Mouse (Mus musculus) forebrain, postnatal 0 days (tissue): ENCODE measurements at regions not wholly inside any gene's neighbourhood (a gene's known extent, or its start where the extent isn't known, plus 50 kb on each side); places are given as distances from the start of the nearest gene placed in this dataset.

Experiments used
- ATAC-seq: fragments of 200-750 bp; cut with Nextera tagmentation; 2 replicates; pipeline ENCODE4 v1.8.0; 2017; ENCODE audit warnings: mild to moderate bottlenecking, moderate library complexity
- DNase-seq: peaks from one replicate; pipeline ENCODE4 v3.0.0-alpha.2; 2015
- H3K27ac ChIP-seq: fragments of 300-500 bp; sonication (generic); 2 replicates; pipeline ENCODE4 v1.5.1; 2014; ENCODE audit warnings: low read depth, mild to moderate bottlenecking, antibody characterized with exemption, low read length, moderate library complexity, mixed read lengths
- H3K27me3 ChIP-seq: fragments of 300-500 bp; sonication (generic); 2 replicates; pipeline ENCODE4 v1.6.1; 2014; ENCODE audit warnings: mild to moderate bottlenecking, low read length, mixed read lengths; ENCODE audit not compliant: insufficient read depth
- H3K36me3 ChIP-seq: fragments of 300-500 bp; sonication (generic); 2 replicates; pipeline ENCODE4 v1.6.1; 2014; ENCODE audit warnings: mild to moderate bottlenecking, moderate library complexity; ENCODE audit not compliant: insufficient read depth
- H3K4me1 ChIP-seq: fragments of 300-500 bp; sonication (generic); 2 replicates; pipeline ENCODE4 v1.6.1; 2014; ENCODE audit warnings: antibody characterized with exemption; ENCODE audit not compliant: insufficient read depth
- H3K4me2 ChIP-seq: fragments of 300-500 bp; sonication (generic); 2 replicates; pipeline ENCODE4 v1.6.1; 2014; ENCODE audit warnings: low read depth, mild to moderate bottlenecking, moderate library complexity
- H3K4me3 ChIP-seq: fragments of 300-500 bp; sonication (generic); 2 replicates; pipeline ENCODE4 v1.5.1; 2014; ENCODE audit warnings: low read depth, low read length, mixed read lengths
- H3K9ac ChIP-seq: fragments of 300-500 bp; sonication (generic); 2 replicates; pipeline ENCODE4 v1.6.1; 2014; ENCODE audit warnings: mild to moderate bottlenecking
- H3K9me3 ChIP-seq: fragments of 300-500 bp; sonication (generic); 2 replicates; pipeline ENCODE4 v1.6.1; 2016; ENCODE audit warnings: low read length
- CTCF ChIP-seq: sonication (generic); IDR thresholded peaks from 2 replicates; pipeline ENCODE4 v1.5.1; 2016; ENCODE audit warnings: antibody characterized with exemption, control low read depth, low read depth
- WGBS: fragments of 180-500 bp; shearing (Covaris S2); extraction: QIAGEN DNeasy Blood & Tissue Kit; methylation state at CpG from one replicate; pipeline ENCODE4 v1.1.7; 2014; 5-methylcytosine and 5-hydroxymethylcytosine counted together

- Histone ChIP-seq H3K4me3 (no peak overlapping the region), H3K27me3 (no peaks in the 10 kb centered on the region), H3K9ac (no peak overlapping the region), H3K9me3 (no peaks in the 10 kb centered on the region), H3K27ac (no peak overlapping the region), H3K4me1 (peaks cover 6% of the 10 kb centered on the region), H3K36me3 (no peaks in the 10 kb centered on the region), H3K4me2 (no peak overlapping the region)
- WGBS, result 82% methylated on average over 11 of the region's 11 CpGs
- TF ChIP-seq CTCF, result no peak
- ATAC-seq (no peak), DNase-seq (no peak)
Measured at GRCm38 (mm10) chr16:93075488-93075887, 249.5 kb upstream of the Runx1 start.

- no peak for ATAC-seq
- Histone ChIP-seq H3K9me3 (no peaks in the 10 kb centered on the region), H3K27me3 (no peaks in the 10 kb centered on the region), H3K9ac (no peak overlapping the region), H3K4me3 (no peak overlapping the region), H3K4me2 (no peak overlapping the region), H3K4me1 (no peaks in the 10 kb centered on the region), H3K36me3 (no peaks in the 10 kb centered on the region), H3K27ac (no peak overlapping the region)
- no peak for TF ChIP-seq CTCF
- 52% methylated on average over 6 of the region's 6 CpGs for WGBS
- DNase-seq, result no peak
Measured at GRCm38 (mm10) chr16:93072156-93072555, 246.2 kb upstream of the Runx1 start.

- no peaks in the 10 kb centered on the region for H3K36me3 ChIP-seq
- H3K27ac ChIP-seq, result no peak overlapping the region
- H3K27me3 ChIP-seq, result no peaks in the 10 kb centered on the region
- H3K9me3 ChIP-seq, result no peaks in the 10 kb centered on the region
- no peak overlapping the region for H3K4me2 ChIP-seq
- ATAC-seq, result no peak
- DNase-seq, result no peak
- H3K4me3 ChIP-seq, result no peak overlapping the region
- no peaks in the 10 kb centered on the region for H3K4me1 ChIP-seq
- no peak overlapping the region for H3K9ac ChIP-seq
- 65% methylated on average over 6 of the region's 6 CpGs for WGBS
- TF ChIP-seq CTCF, result no peak
Measured at GRCm38 (mm10) chr16:93071726-93072125, 245.8 kb upstream of the Runx1 start.

DNA sequence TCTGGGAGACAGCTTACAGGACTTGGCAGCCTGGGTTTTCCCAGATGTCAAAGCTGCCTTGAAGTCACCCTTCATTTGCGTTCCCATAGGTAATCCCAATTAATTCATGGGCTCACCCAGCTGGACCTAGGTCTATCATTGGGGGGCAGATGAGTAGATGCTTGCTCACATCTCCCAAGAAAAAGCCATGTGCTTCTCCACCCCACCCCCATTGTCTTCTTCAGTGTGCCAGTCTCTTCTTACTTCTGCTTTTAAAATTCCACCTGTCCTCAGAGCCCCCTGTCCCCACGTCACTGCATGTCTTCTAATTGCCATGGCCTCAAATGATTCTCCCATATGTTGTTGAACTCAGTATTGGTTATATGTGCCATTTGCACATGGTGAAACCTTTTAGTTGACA is 240.9 kb upstream of the Runx1 start:
- no peak for DNase-seq
- 81% methylated on average over 2 of the region's 2 CpGs for WGBS
- no peak overlapping the region for H3K27ac ChIP-seq

GRCm38 (mm10) chr16:93061475-93062179 is 235.7 kb upstream of the Runx1 start:
- Histone ChIP-seq H3K27me3 (no peaks in the 10 kb centered on the region), H3K36me3 (no peaks in the 10 kb centered on the region), H3K9me3 (no peaks in the 10 kb centered on the region), H3K4me1 (no peaks in the 10 kb centered on the region), H3K4me2 (no peak overlapping the region), H3K27ac (no peak overlapping the region), H3K4me3 (no peak overlapping the region), H3K9ac (no peak overlapping the region)
- 89% methylated on average over 4 of the region's 4 CpGs for WGBS
- DNase-seq (no peak), ATAC-seq (no peak)
- TF ChIP-seq CTCF, result no peak

More for the DNA sequence above, 240.9 kb upstream of the Runx1 start:
- no peak for TF ChIP-seq CTCF
- no peaks in the 10 kb centered on the region for H3K36me3 ChIP-seq
- no peaks in the 10 kb centered on the region for H3K27me3 ChIP-seq
- H3K4me1 ChIP-seq, result no peaks in the 10 kb centered on the region
- no peak overlapping the region for H3K9ac ChIP-seq
- H3K4me3 ChIP-seq, result no peak overlapping the region
- ATAC-seq, result no peak
- no peaks in the 10 kb centered on the region for H3K9me3 ChIP-seq
- H3K4me2 ChIP-seq, result no peak overlapping the region

- TF ChIP-seq CTCF, result no peak
- 27% methylated on average over 3 of the region's 3 CpGs for WGBS
Measured at GRCm38 (mm10) chr16:93056295-93056694, 230.3 kb upstream of the Runx1 start.

GRCm38 (mm10) chr16:93055545-93055944 is 229.6 kb upstream of the Runx1 start:
- DNase-seq (no peak), ATAC-seq (no peak)
- Histone ChIP-seq H3K27ac (no peak overlapping the region), H3K27me3 (no peaks in the 10 kb centered on the region), H3K9me3 (no peaks in the 10 kb centered on the region), H3K9ac (no peak overlapping the region), H3K4me3 (no peak overlapping the region), H3K4me1 (no peaks in the 10 kb centered on the region), H3K4me2 (no peak overlapping the region), H3K36me3 (no peaks in the 10 kb centered on the region)
- no peak for TF ChIP-seq CTCF
- WGBS, result 93% methylated on average over 4 of the region's 4 CpGs

More at GRCm38 (mm10) chr16:93056295-93056694, 230.3 kb upstream of the Runx1 start:
- H3K4me2 ChIP-seq, result no peak overlapping the region
- DNase-seq, result no peak
- H3K4me3 ChIP-seq, result no peak overlapping the region
- no peak overlapping the region for H3K27ac ChIP-seq
- no peaks in the 10 kb centered on the region for H3K27me3 ChIP-seq
- H3K36me3 ChIP-seq, result no peaks in the 10 kb centered on the region
- H3K9me3 ChIP-seq, result no peaks in the 10 kb centered on the region
- no peak for ATAC-seq
- no peaks in the 10 kb centered on the region for H3K4me1 ChIP-seq
- no peak overlapping the region for H3K9ac ChIP-seq

DNA sequence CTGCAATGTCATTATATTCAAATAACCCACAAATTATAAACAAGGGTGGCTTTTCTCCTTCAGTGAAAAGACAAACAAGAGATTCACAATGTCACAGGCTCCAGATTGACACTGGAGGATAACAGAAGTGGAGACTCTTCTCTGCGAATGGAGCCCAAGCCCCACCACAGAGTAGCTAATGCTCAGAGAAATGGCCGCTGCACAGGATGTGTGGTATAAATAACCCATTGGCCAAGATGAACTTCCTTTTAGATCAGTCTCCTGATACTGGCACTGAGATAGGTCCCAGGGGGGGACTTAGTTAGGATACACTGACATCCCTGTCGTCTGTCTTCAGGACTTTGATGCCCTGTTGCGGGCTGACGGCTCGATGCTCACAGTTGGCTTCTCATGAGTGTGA is 225.3 kb upstream of the Runx1 start:
- H3K4me1 ChIP-seq, result no peaks in the 10 kb centered on the region
- H3K4me3 ChIP-seq, result no peak overlapping the region
- no peak for TF ChIP-seq CTCF
- H3K4me2 ChIP-seq, result no peak overlapping the region
- no peaks in the 10 kb centered on the region for H3K9me3 ChIP-seq
- H3K36me3 ChIP-seq, result no peaks in the 10 kb centered on the region
- no peak for DNase-seq
- WGBS, result 88% methylated on average over 6 of the region's 6 CpGs
- no peak overlapping the region for H3K9ac ChIP-seq
- no peaks in the 10 kb centered on the region for H3K27me3 ChIP-seq
- no peak overlapping the region for H3K27ac ChIP-seq
- ATAC-seq, result no peak
